Mouse (Mus musculus) ES-E14 (cell line): ENCODE data around the gene Npdc1. TPM values are rescaled to one million over a fixed set of nuclear protein-coding genes. Genes with fewer than 3 reads are reported as not detected.

Source experiments
- DNase-seq: peaks from one replicate; pipeline ENCODE4 v3.0.0-alpha.2; 2013; ENCODE audit warnings: low read depth, low spot score
- H3K27ac ChIP-seq: 2 replicates; pipeline ENCODE4 v1.5.1; 2012; ENCODE audit warnings: low read depth, mild to moderate bottlenecking, low read length, moderate library complexity, mixed read lengths; ENCODE audit not compliant: poor library complexity, insufficient read depth, severe bottlenecking
- H3K36me3 ChIP-seq: 2 replicates; pipeline ENCODE4 v1.6.1; 2012; ENCODE audit warnings: mild to moderate bottlenecking, low read length, moderate library complexity, mixed read lengths; ENCODE audit not compliant: control insufficient read depth, poor library complexity, insufficient read depth, severe bottlenecking
- H3K4me1 ChIP-seq, 2 experiments: fragments of 150-350 bp in 1 of 2; sonication (generic) in 1 of 2; 2 replicates each; pipeline ENCODE4 v1.6.1; 2012; ENCODE audit warnings: low read length in 2 of 2, mild to moderate bottlenecking in 1 of 2, mixed read lengths in 1 of 2; ENCODE audit not compliant: control insufficient read depth in 2 of 2, insufficient read depth in 2 of 2, poor library complexity in 1 of 2
- H3K4me3 ChIP-seq, 2 experiments: fragments of 150-350 bp in 1 of 2; sonication (generic) in 1 of 2; 2 replicates each; pipeline ENCODE4 v1.5.1; 2012; ENCODE audit warnings: low read length in 2 of 2, low read depth in 1 of 2, mild to moderate bottlenecking in 1 of 2, mixed read lengths in 1 of 2; ENCODE audit not compliant: insufficient read depth in 1 of 2, poor library complexity in 1 of 2, severe bottlenecking in 1 of 2
- H3K9ac ChIP-seq: 2 replicates; pipeline ENCODE4 v1.6.1; 2012; ENCODE audit warnings: low read depth, mild to moderate bottlenecking, low read length, mixed read lengths; ENCODE audit not compliant: poor library complexity, insufficient read depth, severe bottlenecking
- H3K9me3 ChIP-seq: fragments of 150-350 bp; sonication (generic); 2 replicates; pipeline ENCODE4 v1.6.1; 2012; ENCODE audit warnings: low read depth, mild to moderate bottlenecking, low read length; ENCODE audit not compliant: control insufficient read depth, insufficient read depth
- CHD2 ChIP-seq: IDR thresholded peaks from 2 replicates; pipeline ENCODE4 v1.6.1; 2014; ENCODE audit warnings: mild to moderate bottlenecking, low read depth, low read length, inconsistent platforms
- HCFC1 ChIP-seq: IDR thresholded peaks from 2 replicates; pipeline ENCODE4 v1.6.1; 2012; ENCODE audit warnings: low read length, inconsistent platforms, borderline replicate concordance; ENCODE audit not compliant: insufficient read depth
- MAFK ChIP-seq: IDR thresholded peaks from 2 replicates; pipeline ENCODE4 v1.6.1; 2014; ENCODE audit warnings: mild to moderate bottlenecking, low read depth, low read length, inconsistent platforms; ENCODE audit not compliant: insufficient read depth
- ZC3H11A ChIP-seq: IDR thresholded peaks from 2 replicates; pipeline ENCODE4 v1.6.1; 2012; ENCODE audit warnings: low read depth, mild to moderate bottlenecking, inconsistent platforms, low read length, borderline replicate concordance
- ZNF384 ChIP-seq: IDR thresholded peaks from 2 replicates; pipeline ENCODE4 v1.6.1; 2012; ENCODE audit warnings: low read depth, low read length, inconsistent platforms
- in situ Hi-C, 2 experiments: fragments of 600-800 bp; cut with MboI; formaldehyde crosslinking; loops; one replicate each; pipeline ENCODE4 v1.15.1; 2025; ENCODE audit warnings: low sequenced_read_pairs in 2 of 2, inconsistent platforms in 1 of 2; ENCODE audit not compliant: unreplicated experiment in 2 of 2
- total RNA-seq: library from RNA; depleted of rRNA; stranded (reverse); fragments of 300-350 nt; gene quantifications from 2 replicates; pipeline ENCODE4 v1.2.3, GENCODE M21; 2012

Gene Npdc1
- total RNA-seq, 1 experiment, result 28.3 TPM

DNA sequence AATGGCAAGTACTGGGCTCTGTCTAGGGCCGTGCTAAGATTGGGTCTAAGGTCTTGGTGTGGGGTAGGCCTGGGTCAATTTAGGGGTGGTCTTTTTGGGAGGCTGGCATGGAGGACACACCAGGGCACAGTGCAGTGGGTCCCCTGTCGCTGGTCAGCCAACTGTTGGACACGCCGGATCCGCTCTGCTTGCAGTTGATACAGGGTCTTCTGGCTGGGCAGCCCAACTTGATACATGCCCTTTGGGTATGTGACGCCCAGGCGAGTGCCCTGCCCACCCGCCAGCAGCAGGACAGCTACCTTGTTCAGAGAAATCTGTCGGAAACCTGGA lies 34.4 kb upstream of the Npdc1 start:
- TF ChIP-seq ZNF384 (no peak), HCFC1 (no peak), MAFK (no peak), ZC3H11A (no peak), CHD2 (no peak)
- Histone ChIP-seq H3K9ac (peak overlapping the region; percentile 82), H3K4me1 (peaks cover 0 to 18% of the 10 kb centered on the region in 2 experiments; a peak in 3 of 4 replicates), H3K27ac (no peak overlapping the region), H3K9me3 (no peaks in the 10 kb centered on the region), H3K4me3 (peak overlapping the region; percentile 54 to 85), H3K36me3 (peaks cover 36% of the 10 kb centered on the region)
- in situ Hi-C loops, result no loop called here
- DNase-seq, result no peak

DNA sequence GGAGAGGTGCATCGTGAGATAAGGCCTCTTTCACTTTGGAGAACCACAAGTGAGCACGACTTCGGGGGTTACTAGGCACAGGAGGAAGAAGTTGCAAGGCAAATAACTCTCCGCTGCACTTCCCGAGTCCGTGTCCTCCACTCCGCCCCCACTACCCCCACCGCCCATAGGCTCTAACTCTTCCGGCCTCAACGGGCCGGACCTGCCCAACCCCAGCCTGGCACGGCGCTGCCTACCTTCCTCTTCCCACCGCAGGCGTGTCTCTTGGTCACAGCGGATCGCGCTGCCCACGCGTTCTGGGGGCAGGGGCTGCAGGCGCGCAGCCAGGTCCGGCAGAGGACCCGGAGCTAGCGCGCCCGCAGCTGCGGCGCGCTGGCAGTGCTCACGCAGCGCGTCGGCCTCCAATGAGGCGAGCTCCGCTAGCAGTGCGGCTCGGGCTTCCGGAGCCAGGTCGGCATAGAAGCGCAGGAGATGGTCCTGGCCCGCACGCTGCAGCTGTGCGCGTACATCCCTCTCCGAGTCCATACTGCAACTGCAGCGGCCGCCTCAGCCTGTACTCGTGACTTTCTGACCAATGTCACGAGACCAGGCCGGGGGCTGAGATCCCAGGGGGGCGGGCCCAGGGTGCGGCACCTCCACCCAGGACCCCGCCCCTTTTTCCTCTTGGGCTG lies 33.9 kb upstream of the Npdc1 start, which contains the start of gene Uap1l1:
Uap1l1 (minus strand) TSS at position 592 of the 671 bp plus-strand sequence.
- in situ Hi-C loops, result no loop called here
- H3K27ac ChIP-seq, result no peak within 1 kb of the TSS
- peak; percentile 87 for DNase-seq

DNA sequence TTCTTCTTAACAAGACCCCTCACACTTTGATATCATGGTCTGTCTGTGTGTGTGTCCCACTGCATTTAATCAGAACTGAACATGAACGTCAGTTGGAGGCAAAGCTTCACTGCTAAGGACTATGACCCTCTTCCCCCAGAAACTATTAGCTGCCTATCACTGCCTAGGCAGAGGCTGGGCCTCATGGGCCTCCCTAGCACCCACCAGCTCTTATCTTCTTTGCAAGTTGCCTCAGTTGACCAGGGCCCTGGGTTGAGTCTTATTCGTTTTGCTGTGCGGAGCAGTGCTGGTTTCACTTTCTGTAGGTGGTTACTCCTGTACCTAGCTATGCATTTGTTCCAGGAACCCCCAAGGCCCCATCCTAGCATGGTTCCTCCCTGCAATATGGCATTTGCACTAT lies 29.2 kb upstream of the Npdc1 start:
- no peak for DNase-seq
- TF ChIP-seq ZC3H11A (no peak), HCFC1 (no peak), CHD2 (no peak), MAFK (no peak), ZNF384 (no peak)
- in situ Hi-C loops, result no loop called here
- Histone ChIP-seq H3K4me3 (no peak overlapping the region), H3K27ac (no peak overlapping the region), H3K9me3 (no peaks in the 10 kb centered on the region), H3K4me1 (peaks cover 0 to 7% of the 10 kb centered on the region in 2 experiments; a peak in 2 of 4 replicates), H3K36me3 (peaks cover 10% of the 10 kb centered on the region; the same call in 1 of the 2 replicates), H3K9ac (no peak overlapping the region)

More for the DNA sequence above, 33.9 kb upstream of the Npdc1 start, which contains the start of gene Uap1l1:
- peak within 1 kb of the TSS; percentile 82 for H3K9ac ChIP-seq
- no peaks in the 10 kb centered on the region for H3K9me3 ChIP-seq
- H3K4me3 ChIP-seq, result peak within 1 kb of the TSS; percentile 54 to 85
- TF ChIP-seq MAFK (no peak), ZNF384 (no peak), CHD2 (no peak), ZC3H11A (no peak), HCFC1 (no peak)
- H3K36me3 ChIP-seq, result peaks cover 36% of the 10 kb centered on the region
- peaks cover 0 to 18% of the 10 kb centered on the region in 2 experiments; a peak in 3 of 4 replicates for H3K4me1 ChIP-seq

DNA sequence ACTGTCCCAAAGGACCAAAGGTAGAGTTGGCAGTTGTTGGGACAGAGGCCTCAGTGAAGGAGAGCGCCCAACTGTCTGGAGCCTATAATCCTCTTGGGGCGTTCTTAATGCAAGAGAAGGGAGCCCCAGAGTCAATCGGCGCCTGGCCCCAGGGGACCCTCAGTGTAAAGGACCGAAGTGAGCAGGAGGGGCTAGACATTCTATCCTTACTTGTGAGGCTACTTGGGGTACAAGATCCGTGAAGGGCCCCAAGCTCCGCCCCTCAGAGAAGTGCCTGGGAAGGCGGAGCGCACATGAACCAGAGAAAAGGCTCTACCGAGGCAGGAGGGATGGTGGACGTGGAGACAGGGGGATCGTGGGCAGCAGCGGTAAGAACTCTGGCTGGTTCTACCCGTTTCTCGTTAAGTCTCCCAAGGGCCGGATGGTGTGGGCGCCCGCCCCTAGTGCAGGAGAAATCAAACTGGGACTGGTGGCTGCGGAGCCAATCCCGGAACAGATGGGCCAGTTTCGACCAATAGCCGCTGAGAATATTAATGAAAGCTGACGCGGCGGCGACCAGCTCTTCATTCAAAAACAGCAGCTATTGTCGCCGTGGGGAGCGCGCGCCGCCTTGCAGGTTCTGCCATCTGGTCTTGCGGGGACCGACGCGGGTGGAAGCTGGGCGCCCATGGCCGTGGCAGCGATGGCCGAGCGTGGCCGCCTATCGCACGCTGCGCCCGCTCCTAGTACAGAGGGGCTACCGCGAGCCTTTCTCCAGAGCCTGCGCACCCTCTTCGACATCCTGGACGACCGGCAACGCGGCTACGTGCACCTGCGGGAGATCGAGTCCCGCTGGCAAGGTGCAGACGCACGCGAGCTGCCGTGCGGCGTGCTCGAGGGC lies 27.1 kb upstream of the Npdc1 start, which contains the start of gene Sapcd2:
Sapcd2 (plus strand) TSS at position 558 of the 880 bp plus-strand sequence.
- peaks cover 0 to 4% of the 10 kb centered on the region in 2 experiments; a peak in 1 of 4 replicates for H3K4me1 ChIP-seq
- H3K9ac ChIP-seq, result peak within 1 kb of the TSS; percentile 80
- H3K4me3 ChIP-seq, result peak within 1 kb of the TSS; percentile 70 to 78
- H3K9me3 ChIP-seq, result no peaks in the 10 kb centered on the region
- H3K27ac ChIP-seq, result peak within 1 kb of the TSS; percentile 30; the same call in 1 of the 2 replicates
- peaks cover 29% of the 10 kb centered on the region for H3K36me3 ChIP-seq
- peak; percentile 81 for DNase-seq
- in situ Hi-C loops, result no loop called here
- TF ChIP-seq MAFK (no peak), HCFC1 (no peak), CHD2 (peak; percentile 40; the same call in 1 of the 2 replicates), ZC3H11A (no peak), ZNF384 (no peak)
